Mouse (Mus musculus) heart, adult 9 months (tissue): ENCODE measurements around the gene Ncam1.

ENCODE experiments used
- DNase-seq, 2 experiments: peaks; one replicate each; pipeline ENCODE4 v3.0.0; 2022; ENCODE audit warnings: low spot score in 2 of 2

Gene Ncam1

GRCm38 (mm10) chr9:49798806-49799205, at the start of gene Ncam1:
Gene Ncam1, minus strand, starts transcription at chr9:49798925.
- DNase-seq: peak; percentile 41 to 44

- no peak for DNase-seq
These were observed 35.3 kb upstream of the Ncam1 start for GRCm38 (mm10) chr9:49834013-49834412.

GRCm38 (mm10) chr9:49827671-49828070, 28.9 kb upstream of the Ncam1 start:
- no peak for DNase-seq

GRCm38 (mm10) chr9:49816115-49816650, 17.5 kb upstream of the Ncam1 start:
- DNase-seq: no peak

GRCm38 (mm10) chr9:49814442-49814841, 15.7 kb upstream of the Ncam1 start:
- no peak for DNase-seq

- DNase-seq: no peak
These were observed 4.5 kb upstream of the Ncam1 start for GRCm38 (mm10) chr9:49803222-49803621.

GRCm38 (mm10) chr9:49797821-49798571, 729 bp downstream of the Ncam1 start:
- peak; percentile 1 to 10 for DNase-seq

- DNase-seq: no peak
These were observed 1.3 kb downstream of the Ncam1 start for GRCm38 (mm10) chr9:49797508-49797820.

GRCm38 (mm10) chr9:49796618-49797507, 1.9 kb downstream of the Ncam1 start:
- DNase-seq: peak; percentile 9 to 30

- no peak for DNase-seq
These were observed 2.8 kb downstream of the Ncam1 start for GRCm38 (mm10) chr9:49795881-49796280.

GRCm38 (mm10) chr9:49793987-49794550, 4.7 kb downstream of the Ncam1 start:
- DNase-seq: no peak

- no peak for DNase-seq
These were observed 5.5 kb downstream of the Ncam1 start for GRCm38 (mm10) chr9:49793241-49793640.

GRCm38 (mm10) chr9:49792646-49793045, 6.1 kb downstream of the Ncam1 start:
- no peak for DNase-seq

GRCm38 (mm10) chr9:49781016-49781772, 17.5 kb downstream of the Ncam1 start:
- no peak for DNase-seq

- no peak for DNase-seq
These were observed 21.6 kb downstream of the Ncam1 start for GRCm38 (mm10) chr9:49777015-49777637.

- DNase-seq: no peak
These were observed 32.1 kb downstream of the Ncam1 start for GRCm38 (mm10) chr9:49766634-49767033.

- DNase-seq: no peak
These were observed 38.2 kb downstream of the Ncam1 start for GRCm38 (mm10) chr9:49760571-49760970.

GRCm38 (mm10) chr9:49758436-49758835, 40.3 kb downstream of the Ncam1 start:
- DNase-seq: no peak

GRCm38 (mm10) chr9:49757986-49758385, 40.7 kb downstream of the Ncam1 start:
- no peak for DNase-seq

GRCm38 (mm10) chr9:49757582-49757981, 41.1 kb downstream of the Ncam1 start:
- no peak for DNase-seq

GRCm38 (mm10) chr9:49756725-49757124, 42.0 kb downstream of the Ncam1 start:
- no peak for DNase-seq
